Mouse (Mus musculus) brain, embryonic 14.5 days (tissue): Measurements from ENCODE around the gene Nat8l.

ENCODE experiments used
- CTCF ChIP-seq: fragments of 200-500 bp; IDR thresholded peaks from 2 replicates; pipeline ENCODE4 v1.5.1; 2012; ENCODE audit warnings: inconsistent platforms, mild to moderate bottlenecking, moderate library complexity, borderline replicate concordance; ENCODE audit not compliant: insufficient read depth, insufficient read length; ENCODE audit errors: extremely low read depth
- POLR2A ChIP-seq: fragments of 200-500 bp; IDR thresholded peaks from 2 replicates; pipeline ENCODE4 v1.6.1; 2012; ENCODE audit warnings: mild to moderate bottlenecking, inconsistent platforms, borderline replicate concordance; ENCODE audit not compliant: poor library complexity, insufficient read depth, insufficient read length, severe bottlenecking; ENCODE audit errors: extremely low read depth

GRCm38 (mm10) chr5:33983309-33984121, 12.3 kb upstream of the Nat8l start, which contains the start of gene Gm1673:
- peak; percentile 87 for TF ChIP-seq POLR2A
- TF ChIP-seq CTCF, result peak; percentile 47; the same call in 1 of the 2 replicates
